Mouse (Mus musculus) olfactory bulb, adult 2 months (tissue): ENCODE results near the gene Zc3h12d.

Source experiments
- CTCF ChIP-seq: fragments of 200-500 bp; IDR thresholded peaks from 2 replicates; pipeline ENCODE4 v1.5.1; 2012; ENCODE audit warnings: low read depth, mild to moderate bottlenecking, low read length, moderate library complexity; ENCODE audit not compliant: insufficient read depth
- POLR2A ChIP-seq: fragments of 200-500 bp; IDR thresholded peaks from 2 replicates; pipeline ENCODE4 v1.6.1; 2012; ENCODE audit warnings: mild to moderate bottlenecking, low read depth, low read length, moderate library complexity; ENCODE audit not compliant: insufficient read depth

DNA sequence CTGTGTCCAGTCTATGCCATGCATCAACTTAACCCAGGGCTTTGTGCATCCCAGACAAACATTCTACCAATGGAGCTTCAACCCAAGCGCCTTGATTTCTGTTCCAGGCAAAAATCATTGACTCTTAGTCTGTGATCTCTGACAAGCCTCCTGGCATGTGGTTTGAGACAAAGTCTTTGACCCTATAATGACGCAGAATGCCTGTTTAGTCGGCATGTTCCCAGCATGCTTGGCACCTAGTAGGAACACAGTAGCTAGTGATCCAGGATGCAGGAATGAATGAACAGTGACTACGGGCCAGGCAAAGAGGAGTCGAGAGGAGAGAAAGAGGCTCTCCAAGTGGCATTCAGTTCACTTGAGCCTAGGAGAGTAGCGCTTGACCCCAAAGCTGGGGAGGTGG, 31.1 kb downstream of the Zc3h12d start:
- TF ChIP-seq CTCF = no peak
- no peak for TF ChIP-seq POLR2A
